Mouse (Mus musculus): ENCODE measurements around the gene P3h3. TPM values are rescaled to one million over a fixed set of nuclear protein-coding genes. Genes with fewer than 3 reads are reported as not detected.

P3h3 gene
- polyA plus RNA-seq (2015; fragmentation: Nextera tagmentation; extraction: Ambion mirVana): 13.4 and 15.4 TPM in 2 replicates

GRCm38 (mm10) chr6:124856916-124857839 is at the start of gene P3h3:
Gene P3h3, minus strand, starts transcription at chr6:124857752.
- ATAC-seq: peak; percentile 91
- H3K9me3 ChIP-seq (replicated peaks; ENCODE audit: control insufficient read depth, low read length, poor library complexity, severe bottlenecking): no peaks in the 10 kb centered on the region
- H3K27me3 ChIP-seq (ENCODE audit: control insufficient read depth, insufficient read depth, low read depth, low read length): no peaks in the 10 kb centered on the region
- peak within 1 kb of the TSS; percentile 96 for H3K9ac ChIP-seq (ENCODE audit: low read depth, low read length)
- under 1% methylated on average over 68 of the region's 86 CpGs for WGBS
- H3K4me1 ChIP-seq (ENCODE audit: control insufficient read depth, insufficient read depth, low read length): peaks cover 47% of the 10 kb centered on the region
- H3K4me3 ChIP-seq (ENCODE audit: low read depth, low read length): peak within 1 kb of the TSS; percentile 72
- peak within 1 kb of the TSS; percentile 99 for H3K27ac ChIP-seq (ENCODE audit: low read length)
- peak within 1 kb of the TSS; percentile 76 for H3K4me2 ChIP-seq (ENCODE audit: low read length)
- peaks cover 5% of the 10 kb centered on the region; the same call in 1 of the 2 replicates for H3K36me3 ChIP-seq (ENCODE audit: control insufficient read depth, insufficient read depth, low read length)

DNA sequence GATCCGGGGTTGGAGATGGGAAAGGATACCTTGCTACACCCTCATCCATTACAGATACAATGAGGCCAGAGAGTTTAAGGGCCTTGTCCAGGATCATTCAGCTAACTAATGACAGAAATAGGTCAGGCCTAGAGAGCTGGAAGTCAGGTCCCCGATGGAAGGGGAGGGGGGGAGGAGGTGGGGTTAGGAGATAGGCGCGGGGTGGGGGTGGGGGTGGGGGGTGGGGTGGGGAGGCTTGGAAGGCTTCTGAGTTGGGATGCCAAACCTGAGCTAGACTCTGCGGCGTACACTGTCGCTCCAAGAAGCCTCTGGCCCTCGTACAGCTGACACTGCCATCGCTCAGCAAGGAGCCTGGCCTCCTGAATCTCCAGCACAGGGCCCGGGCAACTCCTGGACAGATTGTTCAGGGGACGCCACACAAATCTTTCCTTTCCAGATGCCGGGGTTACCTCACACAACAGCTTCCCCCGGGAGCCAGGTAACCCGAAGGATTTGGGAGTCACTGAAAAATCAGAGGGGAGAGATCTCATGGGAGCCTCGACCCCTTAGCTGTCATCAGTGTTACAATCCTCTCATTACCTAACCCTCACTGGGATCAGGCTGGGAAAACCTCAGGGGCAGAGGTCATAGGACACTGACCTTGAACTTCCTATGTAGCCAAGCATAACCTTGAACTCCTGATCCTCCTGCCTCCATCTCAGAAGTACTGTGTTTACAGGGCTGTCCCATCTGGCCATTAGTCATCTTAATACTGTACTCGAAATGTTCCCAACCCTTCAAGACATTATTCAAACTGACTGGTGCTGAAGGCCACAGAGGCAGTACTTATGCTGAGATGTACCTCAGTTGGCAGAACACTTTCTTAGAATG is 47.7 kb upstream of the P3h3 start:
- no peak for ATAC-seq
- peak overlapping the region; percentile 69 for H3K9ac ChIP-seq (ENCODE audit: low read depth, low read length)
- no peaks in the 10 kb centered on the region for H3K36me3 ChIP-seq (ENCODE audit: control insufficient read depth, insufficient read depth, low read length)
- no peaks in the 10 kb centered on the region for H3K9me3 ChIP-seq (replicated peaks; ENCODE audit: control insufficient read depth, low read length, poor library complexity, severe bottlenecking)
- peak overlapping the region; percentile 55 for H3K4me2 ChIP-seq (ENCODE audit: low read length)
- 27% methylated on average over 14 of the region's 16 CpGs for WGBS
- peaks cover 27% of the 10 kb centered on the region for H3K4me1 ChIP-seq (ENCODE audit: control insufficient read depth, insufficient read depth, low read length)
- no peaks in the 10 kb centered on the region for H3K27me3 ChIP-seq (ENCODE audit: control insufficient read depth, insufficient read depth, low read depth, low read length)
- H3K27ac ChIP-seq (ENCODE audit: low read length): peak overlapping the region; percentile 92
- H3K4me3 ChIP-seq (ENCODE audit: low read depth, low read length): peak overlapping the region; percentile 28

DNA sequence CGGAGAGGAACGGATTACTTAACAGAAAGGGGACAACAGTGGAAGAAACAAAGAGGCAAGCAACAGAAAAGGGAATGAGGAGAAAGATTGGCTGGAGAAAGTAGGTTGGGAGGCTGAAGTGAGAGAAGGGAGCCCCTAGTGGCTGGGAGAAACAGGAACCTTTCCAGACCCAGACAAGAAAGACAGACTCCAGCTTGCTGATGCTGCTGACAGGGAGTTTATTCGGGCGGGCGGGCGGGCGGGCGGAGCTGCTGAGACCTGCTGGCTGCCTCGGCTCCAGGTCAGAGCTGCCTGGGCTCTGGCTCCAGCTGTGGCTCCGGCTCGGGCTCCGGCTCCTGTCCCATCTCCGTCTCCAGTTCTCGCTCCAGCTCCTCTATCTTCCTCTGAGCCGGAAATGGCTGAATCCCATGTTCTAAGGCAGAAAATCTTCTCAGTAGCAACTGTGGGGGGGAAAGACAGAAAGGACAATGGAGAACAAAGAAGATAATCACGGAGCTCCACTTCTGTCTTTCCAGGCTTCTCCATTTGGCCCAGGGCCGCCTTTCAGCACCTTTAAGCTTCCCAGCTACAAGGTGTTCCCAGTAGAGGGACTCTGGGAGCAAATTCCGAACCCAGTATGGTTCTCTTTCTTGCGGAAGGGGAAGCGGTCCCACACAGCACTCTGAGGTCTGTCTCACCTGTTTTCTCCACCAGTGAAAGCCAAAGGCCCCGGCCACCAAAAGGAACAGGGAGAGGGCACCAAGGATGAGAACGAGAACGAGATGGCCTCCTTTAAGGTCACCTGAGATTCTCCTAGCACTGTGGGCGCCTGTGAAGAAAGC is 46.8 kb upstream of the P3h3 start:
- peak; percentile 81 for ATAC-seq
- H3K4me2 ChIP-seq (ENCODE audit: low read length): peak overlapping the region; percentile 55
- no peaks in the 10 kb centered on the region for H3K27me3 ChIP-seq (ENCODE audit: control insufficient read depth, insufficient read depth, low read depth, low read length)
- H3K27ac ChIP-seq (ENCODE audit: low read length): peak overlapping the region; percentile 92
- H3K9ac ChIP-seq (ENCODE audit: low read depth, low read length): peak overlapping the region; percentile 69
- H3K4me1 ChIP-seq (ENCODE audit: control insufficient read depth, insufficient read depth, low read length): peaks cover 19% of the 10 kb centered on the region
- no peaks in the 10 kb centered on the region for H3K36me3 ChIP-seq (ENCODE audit: control insufficient read depth, insufficient read depth, low read length)
- 4% methylated on average over 24 of the region's 24 CpGs for WGBS
- H3K4me3 ChIP-seq (ENCODE audit: low read depth, low read length): peak overlapping the region; percentile 28
- no peaks in the 10 kb centered on the region for H3K9me3 ChIP-seq (replicated peaks; ENCODE audit: control insufficient read depth, low read length, poor library complexity, severe bottlenecking)

DNA sequence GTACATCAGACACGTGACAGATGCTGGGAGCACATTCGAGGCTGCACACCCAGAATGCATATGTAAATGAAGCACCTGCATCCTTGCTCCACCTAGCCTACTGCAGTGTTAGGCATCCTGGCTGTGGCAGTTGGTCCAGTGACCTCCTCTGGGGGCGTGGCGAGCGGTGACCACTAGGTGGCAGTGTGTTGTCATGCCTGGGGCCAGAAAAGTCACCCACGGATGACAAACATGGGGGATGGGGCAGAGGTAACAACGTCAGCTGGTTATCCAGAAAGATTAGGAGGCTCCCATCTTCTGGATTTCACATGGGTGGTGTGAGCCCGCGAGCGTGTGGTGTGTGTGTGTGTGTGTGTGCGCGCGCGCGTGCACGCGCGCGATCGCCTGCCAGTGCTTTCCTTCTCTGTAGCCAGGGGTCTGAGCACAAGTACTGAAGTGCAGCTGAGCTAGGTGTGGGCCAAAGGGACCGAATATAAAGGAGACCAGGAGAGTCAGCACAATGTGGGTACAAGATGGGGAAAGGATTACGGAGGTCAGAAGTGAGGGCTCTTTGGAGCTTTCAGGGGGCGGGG is 46.1 kb upstream of the P3h3 start:
- H3K9me3 ChIP-seq (replicated peaks; ENCODE audit: control insufficient read depth, low read length, poor library complexity, severe bottlenecking): no peaks in the 10 kb centered on the region
- peak overlapping the region; percentile 55 for H3K4me2 ChIP-seq (ENCODE audit: low read length)
- H3K27ac ChIP-seq (ENCODE audit: low read length): peak overlapping the region; percentile 92
- no peaks in the 10 kb centered on the region for H3K27me3 ChIP-seq (ENCODE audit: control insufficient read depth, insufficient read depth, low read depth, low read length)
- no peaks in the 10 kb centered on the region for H3K36me3 ChIP-seq (ENCODE audit: control insufficient read depth, insufficient read depth, low read length)
- H3K9ac ChIP-seq (ENCODE audit: low read depth, low read length): peak overlapping the region; percentile 60
- H3K4me3 ChIP-seq (ENCODE audit: low read depth, low read length): peak overlapping the region; percentile 28
- peak; percentile 87 for ATAC-seq
- peaks cover 19% of the 10 kb centered on the region for H3K4me1 ChIP-seq (ENCODE audit: control insufficient read depth, insufficient read depth, low read length)
- 0% methylated on average over 23 of the region's 23 CpGs for whole genome bisulfite sequencing

GRCm38 (mm10) chr6:124901851-124902250 is 44.3 kb upstream of the P3h3 start:
- Histone ChIP-seq H3K9me3 (replicated peaks; ENCODE audit: control insufficient read depth, low read length, poor library complexity, severe bottlenecking) (no peaks in the 10 kb centered on the region), H3K27me3 (ENCODE audit: control insufficient read depth, insufficient read depth, low read depth, low read length) (no peaks in the 10 kb centered on the region), H3K4me2 (ENCODE audit: low read length) (no peak overlapping the region), H3K27ac (ENCODE audit: low read length) (no peak overlapping the region), H3K4me1 (ENCODE audit: control insufficient read depth, insufficient read depth, low read length) (peaks cover 19% of the 10 kb centered on the region), H3K4me3 (ENCODE audit: low read depth, low read length) (no peak overlapping the region), H3K36me3 (ENCODE audit: control insufficient read depth, insufficient read depth, low read length) (no peaks in the 10 kb centered on the region), H3K9ac (ENCODE audit: low read depth, low read length) (no peak overlapping the region; the same call in 1 of the 2 replicates)
- no peak for ATAC-seq

GRCm38 (mm10) chr6:124900801-124901480 is 43.4 kb upstream of the P3h3 start:
- Histone ChIP-seq H3K9me3 (replicated peaks; ENCODE audit: control insufficient read depth, low read length, poor library complexity, severe bottlenecking) (no peaks in the 10 kb centered on the region), H3K27me3 (ENCODE audit: control insufficient read depth, insufficient read depth, low read depth, low read length) (no peaks in the 10 kb centered on the region), H3K9ac (ENCODE audit: low read depth, low read length) (no peak overlapping the region), H3K4me3 (ENCODE audit: low read depth, low read length) (no peak overlapping the region), H3K4me2 (ENCODE audit: low read length) (no peak overlapping the region), H3K4me1 (ENCODE audit: control insufficient read depth, insufficient read depth, low read length) (peaks cover 19% of the 10 kb centered on the region), H3K27ac (ENCODE audit: low read length) (no peak overlapping the region), H3K36me3 (ENCODE audit: control insufficient read depth, insufficient read depth, low read length) (no peaks in the 10 kb centered on the region)
- no peak for ATAC-seq
- 45% methylated on average over 10 of the region's 10 CpGs for WGBS

- Histone ChIP-seq H3K9ac (ENCODE audit: low read depth, low read length) (no peak overlapping the region), H3K9me3 (replicated peaks; ENCODE audit: control insufficient read depth, low read length, poor library complexity, severe bottlenecking) (no peaks in the 10 kb centered on the region), H3K27ac (ENCODE audit: low read length) (no peak overlapping the region), H3K4me3 (ENCODE audit: low read depth, low read length) (no peak overlapping the region), H3K4me1 (ENCODE audit: control insufficient read depth, insufficient read depth, low read length) (peaks cover 15% of the 10 kb centered on the region), H3K27me3 (ENCODE audit: control insufficient read depth, insufficient read depth, low read depth, low read length) (no peaks in the 10 kb centered on the region), H3K36me3 (ENCODE audit: control insufficient read depth, insufficient read depth, low read length) (no peaks in the 10 kb centered on the region), H3K4me2 (ENCODE audit: low read length) (no peak overlapping the region)
- WGBS: 44% methylated on average over 8 of the region's 8 CpGs
- ATAC-seq: no peak
Observed at GRCm38 (mm10) chr6:124900056-124900800, 42.7 kb upstream of the P3h3 start.
